Mouse (Mus musculus): ENCODE measurements around the gene Enox2.

The Enox2 gene

DNA sequence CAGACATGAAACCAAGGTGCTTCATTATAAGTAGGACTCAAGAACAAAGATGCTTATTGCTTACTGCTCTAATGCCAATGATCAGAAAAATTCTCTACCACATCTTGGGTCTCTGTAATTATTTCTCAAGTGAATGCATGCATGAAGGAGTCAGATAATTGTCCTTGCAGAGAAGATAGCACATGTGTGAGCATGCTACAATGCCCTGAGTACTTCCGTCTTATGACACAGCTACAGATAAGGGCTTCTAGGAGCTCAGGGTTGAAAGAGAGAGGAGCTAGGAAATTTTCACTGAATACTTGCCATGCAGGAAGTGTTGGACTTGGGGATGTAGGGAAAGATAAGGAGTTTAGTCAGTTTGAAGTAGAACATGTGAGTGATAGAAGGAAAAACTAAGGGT lies 285.2 kb downstream of the Enox2 start:
- DNase-seq (ENCODE audit: low spot score in 2 of 2), result no peak

GRCm38 (mm10) chrX:48985653-48986052 lies 302.4 kb downstream of the Enox2 start:
- no peak for DNase-seq (ENCODE audit: low spot score in 2 of 2)

- DNase-seq (ENCODE audit: low spot score in 2 of 2), result no peak
Observed at GRCm38 (mm10) chrX:48984451-48984850, 303.6 kb downstream of the Enox2 start.
